In genomic region chr5:115435755-115436379, GRCm38 (mm10) we compare ENCODE assay signal across 9 mouse cellular contexts. TPM values are rescaled to one million over a fixed set of nuclear protein-coding genes. Genes with fewer than 3 reads are reported as not detected.
A peak's percentile ranks its signal among the peaks of the same experiment; 100 is the strongest.
DNase-seq lines count a peak whose midpoint lies in the region; ATAC-seq lines count a peak whose summit lies in the region.
"Had no signal": no experiment of that assay in that cellular context is flagged by ENCODE, and none has a peak within 500 bp of the region (broad histone marks: within the 10 kb centered on the region; RNA-seq: fewer than 3 reads in every experiment).

No protein-coding gene starts in this region.

- no peaks in the 10 kb centered on the region for H3K27me3 ChIP-seq in kidney, embryonic 16.5 days (ENCODE audit: insufficient read depth, low read length)
- H3K27me3 ChIP-seq in embryonic facial prominence, embryonic 13.5 days: no peaks in the 10 kb centered on the region
- no peaks in the 10 kb centered on the region for H3K27me3 ChIP-seq in intestine, embryonic 16.5 days (replicated peaks; ENCODE audit: control insufficient read depth, insufficient read depth, low read length)
- no peaks in the 10 kb centered on the region for H3K27me3 ChIP-seq in neural tube, embryonic 13.5 days
- H3K27me3 ChIP-seq: Patski had no signal

- no peaks in the 10 kb centered on the region for H3K9me3 ChIP-seq in kidney, embryonic 16.5 days (ENCODE audit: low read length)
- H3K9me3 ChIP-seq in embryonic facial prominence, embryonic 13.5 days: no peaks in the 10 kb centered on the region
- no peaks in the 10 kb centered on the region for H3K9me3 ChIP-seq in intestine, embryonic 16.5 days (ENCODE audit: control insufficient read depth, low read length)
- no peaks in the 10 kb centered on the region for H3K9me3 ChIP-seq in neural tube, embryonic 13.5 days

- H3K4me3 ChIP-seq in kidney, embryonic 16.5 days (ENCODE audit: low read length): peak overlapping the region; percentile 41
- peak overlapping the region; percentile 32 for H3K4me3 ChIP-seq in embryonic facial prominence, embryonic 13.5 days
- peak overlapping the region; percentile 46 for H3K4me3 ChIP-seq in intestine, embryonic 16.5 days (ENCODE audit: low read length)
- H3K4me3 ChIP-seq in neural tube, embryonic 13.5 days: peak overlapping the region; percentile 97

- peaks cover 72% of the 10 kb centered on the region for H3K4me1 ChIP-seq in kidney, embryonic 16.5 days (ENCODE audit: insufficient read depth, low read length)
- peaks cover 82% of the 10 kb centered on the region for H3K4me1 ChIP-seq in embryonic facial prominence, embryonic 13.5 days
- H3K4me1 ChIP-seq in intestine, embryonic 16.5 days (ENCODE audit: control insufficient read depth, insufficient read depth, low read length): peaks cover 30% of the 10 kb centered on the region
- H3K4me1 ChIP-seq in neural tube, embryonic 13.5 days (replicated peaks): peaks cover 96% of the 10 kb centered on the region

- 0 out of 2 replicates have a peak, but pooled peaks cover 4% of the 10 kb centered on the region for H3K36me3 ChIP-seq in kidney, embryonic 16.5 days (ENCODE audit: insufficient read depth, low read length)
- peaks cover 51% of the 10 kb centered on the region for H3K36me3 ChIP-seq in embryonic facial prominence, embryonic 13.5 days
- 0 out of 2 replicates have a peak, but pooled peaks cover 7% of the 10 kb centered on the region for H3K36me3 ChIP-seq in intestine, embryonic 16.5 days (ENCODE audit: control insufficient read depth, insufficient read depth, low read length)
- H3K36me3 ChIP-seq in neural tube, embryonic 13.5 days: peaks cover 53% of the 10 kb centered on the region

- peak overlapping the region; percentile 72 for H3K4me2 ChIP-seq in kidney, embryonic 16.5 days (replicated peaks; ENCODE audit: low read depth, low read length)
- peak overlapping the region; percentile 61 for H3K4me2 ChIP-seq in embryonic facial prominence, embryonic 13.5 days
- H3K4me2 ChIP-seq in intestine, embryonic 16.5 days (ENCODE audit: low read depth, low read length): peak overlapping the region; percentile 81
- peak overlapping the region; percentile 93 for H3K4me2 ChIP-seq in neural tube, embryonic 13.5 days

- DNase-seq in kidney, postnatal 25 days: no peak
- no peak for DNase-seq in yolk sac, embryonic 10.5 days (ENCODE audit: low spot score)
- no peak for DNase-seq in layer of hippocampus, postnatal 25 days (ENCODE audit: extremely low spot score in 1 of 2, low spot score in 1 of 2)
- DNase-seq in cerebellum, adult 18-20 months: no peak

- 25% methylated on average over 8 of the region's 8 CpGs for WGBS in kidney, embryonic 16.5 days
- 11% methylated on average over 8 of the region's 8 CpGs for WGBS in embryonic facial prominence, embryonic 13.5 days
- WGBS in intestine, embryonic 16.5 days: 23% methylated on average over 8 of the region's 8 CpGs
- 13% methylated on average over 8 of the region's 8 CpGs for WGBS in neural tube, embryonic 13.5 days

- ATAC-seq in kidney, embryonic 16.5 days (ENCODE audit: low FRiP score, low TSS enrichment): no peak
- no peak for ATAC-seq in embryonic facial prominence, embryonic 13.5 days (ENCODE audit: insufficient number of reproducible peaks, insufficient read depth, low FRiP score, low TSS enrichment, low read depth)
- ATAC-seq in intestine, embryonic 16.5 days: peak; percentile 22; the same call in 1 of the 2 replicates
- peak; percentile 0 for ATAC-seq in neural tube, embryonic 13.5 days (ENCODE audit: low read depth)
- ATAC-seq: Patski had no signal

- H3K27ac ChIP-seq in kidney, embryonic 16.5 days (ENCODE audit: low read length): peak overlapping the region; percentile 91
- peak overlapping the region; percentile 97 for H3K27ac ChIP-seq in embryonic facial prominence, embryonic 13.5 days
- peak overlapping the region; percentile 74 for H3K27ac ChIP-seq in intestine, embryonic 16.5 days (ENCODE audit: low read length)
- H3K27ac ChIP-seq in neural tube, embryonic 13.5 days (replicated peaks): peak overlapping the region; percentile 100

- H3K9ac ChIP-seq in kidney, embryonic 16.5 days (replicated peaks; ENCODE audit: low read length): peak overlapping the region; percentile 76
- H3K9ac ChIP-seq in embryonic facial prominence, embryonic 13.5 days: peak overlapping the region; percentile 69
- peak overlapping the region; percentile 74 for H3K9ac ChIP-seq in intestine, embryonic 16.5 days (ENCODE audit: low read depth, low read length)
- H3K9ac ChIP-seq in neural tube, embryonic 13.5 days: peak overlapping the region; percentile 100

RNA-seq across cellular contexts. Expression of gene Msi1, which starts 6.5 kb away (rescaled TPM):
- polyA plus RNA-seq in kidney, embryonic 16.5 days (2015; fragmentation: Nextera tagmentation; extraction: Ambion mirVana): 12.1 and 14.1 TPM in 2 replicates
- 22.3 and 23.9 TPM in 2 replicates for polyA plus RNA-seq in embryonic facial prominence, embryonic 13.5 days (2015; fragmentation: Nextera tagmentation; extraction: Ambion mirVana)
- 3.0 and 4.5 TPM in 2 replicates for polyA plus RNA-seq in intestine, embryonic 16.5 days (2015; fragmentation: Nextera tagmentation; extraction: Ambion mirVana)
- 66.5 and 66.7 TPM in 2 replicates for polyA plus RNA-seq in neural tube, embryonic 13.5 days (2015; fragmentation: Nextera tagmentation; extraction: Ambion mirVana)
- 10 to 100 TPM; 52.5 to 57.1 TPM for total RNA-seq in layer of hippocampus, postnatal 25 days (2021)

RNA-seq across cellular contexts. Expression of gene Pla2g1b, which starts 30.2 kb away (rescaled TPM):
- polyA plus RNA-seq in kidney, embryonic 16.5 days (2015; fragmentation: Nextera tagmentation; extraction: Ambion mirVana): 0.94 and 2.1 TPM in 2 replicates
- not detected in 2 replicates for polyA plus RNA-seq in embryonic facial prominence, embryonic 13.5 days (2015; fragmentation: Nextera tagmentation; extraction: Ambion mirVana)
- 1.2 and 1.3 TPM in 2 replicates for polyA plus RNA-seq in intestine, embryonic 16.5 days (2015; fragmentation: Nextera tagmentation; extraction: Ambion mirVana)
- 0.95 TPM in 1 of 2 replicates, not detected in the other for polyA plus RNA-seq in neural tube, embryonic 13.5 days (2015; fragmentation: Nextera tagmentation; extraction: Ambion mirVana)
- not detected for total RNA-seq in layer of hippocampus, postnatal 25 days (2021)
- polyA plus RNA-seq: Patski had no signal

RNA-seq across cellular contexts. Expression of gene Sirt4, which starts 48.7 kb away (rescaled TPM):
- 27.3 and 27.5 TPM in 2 replicates for polyA plus RNA-seq in kidney, embryonic 16.5 days (2015; fragmentation: Nextera tagmentation; extraction: Ambion mirVana)
- 24.8 and 28.1 TPM in 2 replicates for polyA plus RNA-seq in embryonic facial prominence, embryonic 13.5 days (2015; fragmentation: Nextera tagmentation; extraction: Ambion mirVana)
- 20.4 and 23.1 TPM in 2 replicates for polyA plus RNA-seq in intestine, embryonic 16.5 days (2015; fragmentation: Nextera tagmentation; extraction: Ambion mirVana)
- 26.8 and 33.0 TPM in 2 replicates for polyA plus RNA-seq in neural tube, embryonic 13.5 days (2015; fragmentation: Nextera tagmentation; extraction: Ambion mirVana)
- 10 to 100 TPM; 27.6 to 39.7 TPM for total RNA-seq in layer of hippocampus, postnatal 25 days (2021)

Comparison
In these comparisons a context has a peak if more than half of its experiments do, and no peak if none do; other contexts are left out.
1. ATAC-seq: peak in intestine, embryonic 16.5 days (single experiment) and neural tube, embryonic 13.5 days (single experiment); none in kidney, embryonic 16.5 days (single experiment) and embryonic facial prominence, embryonic 13.5 days (single experiment).
2. H3K4me3 ChIP-seq: peak in every context shown above with its lines; median percentile 97 in neural tube, embryonic 13.5 days; 46 in intestine, embryonic 16.5 days; 41 in kidney, embryonic 16.5 days; 32 in embryonic facial prominence, embryonic 13.5 days.
3. Peak in every context shown above with its lines, with median percentiles within 50 percentile points of each other: H3K27ac ChIP-seq, H3K4me2 ChIP-seq and H3K9ac ChIP-seq.